Mouse (Mus musculus) G1E (cell line): ENCODE data around the gene Zfp683. TPM values are rescaled to one million over a fixed set of nuclear protein-coding genes. Genes with fewer than 3 reads are reported as not detected.

ENCODE experiments used
- ATAC-seq: 2 replicates; pipeline ENCODE4 v1.8.0; 2016; ENCODE audit warnings: mild to moderate bottlenecking; ENCODE audit not compliant: insufficient number of reproducible peaks, poor library complexity, low FRiP score, severe bottlenecking; ENCODE audit errors: extremely low read depth
- DNase-seq: peaks from one replicate; pipeline ENCODE4 v3.0.0; 2012; ENCODE audit warnings: low spot score
- H3K27me3 ChIP-seq: 2 replicates; pipeline ENCODE4 v1.6.1; 2012; ENCODE audit warnings: mild to moderate bottlenecking, low read length, inconsistent platforms; ENCODE audit not compliant: insufficient read depth
- H3K36me3 ChIP-seq: replicated peaks from 2 replicates; pipeline ENCODE3; 2012; ENCODE audit warnings: mild to moderate bottlenecking, inconsistent platforms
- H3K4me1 ChIP-seq: 2 replicates; pipeline ENCODE4 v1.6.1; 2012; ENCODE audit warnings: low read depth, low read length, inconsistent platforms, mixed read lengths; ENCODE audit not compliant: insufficient read depth
- H3K4me3 ChIP-seq: 2 replicates; pipeline ENCODE4 v1.5.1; 2012; ENCODE audit warnings: low read depth, mild to moderate bottlenecking, inconsistent platforms, low read length, moderate library complexity, mixed read lengths
- H3K9me3 ChIP-seq: replicated peaks from 2 replicates; pipeline ENCODE4 v1.6.1; 2012; ENCODE audit warnings: inconsistent platforms
- CTCF ChIP-seq: IDR thresholded peaks from 2 replicates; pipeline ENCODE4 v1.5.1; 2012; ENCODE audit warnings: low read depth, low read length, inconsistent platforms, mixed read lengths
- GATA1 ChIP-seq: IDR thresholded peaks from 2 replicates; pipeline ENCODE4 v1.6.1; 2012; ENCODE audit warnings: borderline replicate concordance, low read length, inconsistent platforms, mixed read lengths
- GATA2 ChIP-seq: IDR thresholded peaks from 2 replicates; pipeline ENCODE4 v1.6.1; 2012; ENCODE audit warnings: low read depth, low read length, inconsistent platforms, borderline replicate concordance
- POLR2AphosphoS5 ChIP-seq: IDR thresholded peaks from 2 replicates; pipeline ENCODE4 v1.6.1; 2012; ENCODE audit warnings: low read depth, low read length, inconsistent platforms; ENCODE audit not compliant: insufficient replicate concordance
- TAL1 ChIP-seq: conservative IDR thresholded peaks from 2 replicates; pipeline ENCODE4 v1.6.1; 2012; ENCODE audit warnings: low read depth, low read length, inconsistent platforms, mixed read lengths
- polyA plus RNA-seq: library from polyadenylated mRNA; stranded (reverse); fragments of >175 nt; gene quantifications from 2 replicates; pipeline ENCODE4 v1.2.3, GENCODE M21; 2012
- total RNA-seq, 2 experiments: library from RNA; stranded (forward) in 1 of 2; stranded (reverse) in 1 of 2; fragments of 200-1000 nt in 1 of 2; fragments of >200 nt in 1 of 2; fragmentation: Nextera tagmentation in 1 of 2; gene quantifications; 2 replicates each; pipeline ENCODE4 v1.2.3; 2014 to 2017

Zfp683 gene
- total and polyA plus RNA-seq, 3 experiments = not detected

DNA sequence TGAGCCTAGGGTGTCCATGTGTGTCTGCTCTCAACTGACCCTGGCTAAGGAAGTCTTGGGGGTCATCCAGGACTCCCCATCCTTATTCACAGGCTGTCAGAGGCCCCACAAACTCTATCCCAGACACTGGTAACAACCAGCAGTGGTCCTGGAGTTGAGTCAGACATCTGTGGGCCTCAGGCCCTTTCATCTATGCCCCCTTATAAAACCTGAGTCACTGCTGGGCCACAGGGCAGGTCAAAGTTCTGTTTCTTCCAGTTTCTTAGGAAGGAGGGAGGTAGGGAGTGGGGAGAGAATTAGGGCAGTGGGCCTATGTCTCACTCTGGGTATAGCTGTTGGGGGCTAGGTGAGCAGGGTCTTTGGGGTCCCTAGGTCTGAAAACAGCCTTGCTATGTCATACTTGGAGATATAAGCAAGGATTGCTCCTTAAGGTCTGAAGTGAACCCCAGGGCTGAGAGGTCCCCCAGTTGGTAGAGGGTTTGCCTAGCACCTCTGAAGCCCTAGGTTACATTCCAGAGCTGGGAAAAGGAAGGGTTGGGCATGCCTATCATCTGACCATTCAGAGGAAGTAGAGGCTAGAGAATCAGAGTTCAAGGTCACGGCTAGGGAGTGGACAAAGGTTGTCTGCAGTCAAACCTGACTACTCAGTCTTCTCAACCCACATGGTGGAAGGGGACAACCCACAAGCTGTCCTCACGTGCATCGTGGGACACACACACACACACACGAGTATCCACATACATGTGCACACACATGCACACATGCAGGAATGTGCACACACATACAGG, 15.3 kb downstream of the Zfp683 start:
- Histone ChIP-seq H3K9me3 (no peaks in the 10 kb centered on the region), H3K4me3 (no peak overlapping the region), H3K36me3 (no peaks in the 10 kb centered on the region), H3K4me1 (peaks cover under 1% of the 10 kb centered on the region), H3K27me3 (peaks cover 58% of the 10 kb centered on the region)
- no peak for DNase-seq
- TF ChIP-seq GATA1 (no peak), CTCF (no peak), POLR2AphosphoS5 (no peak), GATA2 (no peak), TAL1 (no peak)
- ATAC-seq = no peak

GRCm38 (mm10) chr4:134078694-134079093, 25.1 kb downstream of the Zfp683 start:
- no peak; the same call in 1 of the 2 replicates for ATAC-seq

DNA sequence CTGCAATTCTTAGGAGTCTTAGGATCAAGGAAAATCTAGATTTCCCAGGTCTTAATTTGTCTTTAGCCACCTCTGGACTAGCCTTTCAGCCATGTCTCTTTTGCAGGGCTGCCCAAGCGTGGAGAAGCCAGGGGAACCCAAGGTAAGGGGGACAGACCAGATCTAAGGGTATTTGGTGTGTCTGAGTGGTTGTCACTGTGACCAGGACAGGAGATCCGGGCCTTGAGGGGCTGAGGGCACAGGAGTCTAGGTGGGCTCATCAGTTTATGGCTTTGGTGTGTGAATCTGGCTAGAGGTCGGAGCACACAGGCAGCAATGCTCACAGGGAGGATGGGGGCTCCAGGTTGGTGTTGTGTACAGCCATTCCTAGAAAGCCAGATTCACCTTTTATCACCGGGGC, 27.0 kb downstream of the Zfp683 start:
- Histone ChIP-seq H3K27me3 (peaks cover 34% of the 10 kb centered on the region), H3K36me3 (no peaks in the 10 kb centered on the region), H3K9me3 (no peaks in the 10 kb centered on the region; the same call in 1 of the 2 replicates), H3K4me1 (peaks cover 25% of the 10 kb centered on the region), H3K4me3 (no peak overlapping the region)
- DNase-seq (no peak), ATAC-seq (no peak)
- no peak for TF ChIP-seq GATA1
- no peak for TF ChIP-seq TAL1
- TF ChIP-seq POLR2AphosphoS5 = no peak
- TF ChIP-seq CTCF = no peak

More at GRCm38 (mm10) chr4:134078694-134079093, 25.1 kb downstream of the Zfp683 start:
- H3K4me1 ChIP-seq = peaks cover 25% of the 10 kb centered on the region
- TF ChIP-seq CTCF (peak; percentile 8; the same call in 1 of the 2 replicates), GATA1 (no peak)
- H3K27me3 ChIP-seq = peaks cover 46% of the 10 kb centered on the region
- H3K9me3 ChIP-seq = no peaks in the 10 kb centered on the region
- H3K4me3 ChIP-seq = no peak overlapping the region
- H3K36me3 ChIP-seq = no peaks in the 10 kb centered on the region
- no peak for DNase-seq

GRCm38 (mm10) chr4:134081730-134082386, 28.2 kb downstream of the Zfp683 start:
- DNase-seq (peak; percentile 57), ATAC-seq (peak; percentile 40)
- H3K4me3 ChIP-seq = peak overlapping the region; percentile 71
- no peaks in the 10 kb centered on the region; the same call in 1 of the 2 replicates for H3K9me3 ChIP-seq
- peaks cover 25% of the 10 kb centered on the region for H3K4me1 ChIP-seq
- TF ChIP-seq TAL1 (no peak), GATA1 (no peak), POLR2AphosphoS5 (no peak)
- H3K36me3 ChIP-seq = no peaks in the 10 kb centered on the region
- peaks cover 34% of the 10 kb centered on the region for H3K27me3 ChIP-seq

DNA sequence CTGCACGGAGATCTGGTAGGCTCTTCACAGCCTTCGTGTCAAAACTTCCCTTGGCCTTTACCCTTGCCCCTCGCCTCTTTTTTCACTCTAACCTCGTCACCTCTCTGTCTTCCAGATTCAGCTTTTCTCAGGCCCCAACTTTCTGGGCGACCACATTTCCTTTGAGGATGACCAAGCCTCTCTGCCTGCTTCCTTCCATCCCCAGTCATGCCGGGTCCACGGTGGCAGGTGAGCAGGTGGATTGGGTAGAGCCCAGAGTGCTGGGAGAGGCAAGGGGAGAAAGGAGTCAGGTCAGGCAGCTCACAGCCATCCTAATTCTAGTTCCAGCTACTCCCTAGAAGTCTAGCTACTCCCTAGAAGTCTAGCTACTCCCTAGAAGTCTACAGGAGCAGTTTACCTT, 28.8 kb downstream of the Zfp683 start:
- ATAC-seq (no peak), DNase-seq (no peak)
- Histone ChIP-seq H3K4me1 (peaks cover 29% of the 10 kb centered on the region), H3K36me3 (no peaks in the 10 kb centered on the region), H3K9me3 (no peaks in the 10 kb centered on the region; the same call in 1 of the 2 replicates), H3K27me3 (peaks cover 33% of the 10 kb centered on the region), H3K4me3 (peak overlapping the region; percentile 71; the same call in 1 of the 2 replicates)
- no peak for TF ChIP-seq GATA1
- TF ChIP-seq GATA2 = no peak
- no peak for TF ChIP-seq TAL1
- TF ChIP-seq CTCF = no peak
- no peak for TF ChIP-seq POLR2AphosphoS5

GRCm38 (mm10) chr4:134084999-134085398, 31.4 kb downstream of the Zfp683 start:
- H3K27me3 ChIP-seq = peaks cover 36% of the 10 kb centered on the region
- no peak overlapping the region for H3K4me3 ChIP-seq
- DNase-seq (no peak), ATAC-seq (no peak)
- no peaks in the 10 kb centered on the region; the same call in 1 of the 2 replicates for H3K9me3 ChIP-seq
- H3K36me3 ChIP-seq = no peaks in the 10 kb centered on the region
- H3K4me1 ChIP-seq = peaks cover 47% of the 10 kb centered on the region
- TF ChIP-seq TAL1 = no peak
- TF ChIP-seq CTCF = 0 out of 2 replicates have a peak, but pooled peaks have one; percentile 20
